Mouse (Mus musculus) thymus, adult 2 months (tissue): ENCODE results near the gene Nt5e. TPM values are rescaled to one million over a fixed set of nuclear protein-coding genes. Genes with fewer than 3 reads are reported as not detected.
"Not testable (repeated sequence)": the region's sequence is repeated elsewhere in the genome, so short reads cannot be mapped to it uniquely, and the experiment has no call there.

Source experiments
- DNase-seq: peaks from one replicate; pipeline ENCODE4 v3.0.0; 2021
- H3K27ac ChIP-seq: fragments of 200-500 bp; 2 replicates; pipeline ENCODE4 v1.5.1; 2012; ENCODE audit warnings: low read length, control low read depth; ENCODE audit not compliant: control insufficient read depth, insufficient read depth
- H3K27me3 ChIP-seq: fragments of 200-500 bp; 2 replicates; pipeline ENCODE4 v1.6.1; 2012; ENCODE audit warnings: mild to moderate bottlenecking, low read length, moderate library complexity, mixed read lengths; ENCODE audit not compliant: control insufficient read depth, insufficient read depth
- H3K36me3 ChIP-seq: fragments of 200-500 bp; 2 replicates; pipeline ENCODE4 v1.6.1; 2012; ENCODE audit warnings: mild to moderate bottlenecking, low read length, moderate library complexity; ENCODE audit not compliant: control insufficient read depth, insufficient read depth
- H3K4me1 ChIP-seq: fragments of 200-500 bp; replicated peaks from 2 replicates; pipeline ENCODE4 v1.6.1; 2012; ENCODE audit warnings: low read length; ENCODE audit not compliant: control insufficient read depth, insufficient read depth
- H3K4me3 ChIP-seq: fragments of 200-500 bp; 2 replicates; pipeline ENCODE4 v1.5.1; 2012; ENCODE audit warnings: mild to moderate bottlenecking, low read length, control low read depth, moderate library complexity; ENCODE audit not compliant: control insufficient read depth, insufficient read depth
- CTCF ChIP-seq: fragments of 200-500 bp; IDR thresholded peaks from 2 replicates; pipeline ENCODE4 v1.5.1; 2012; ENCODE audit warnings: mild to moderate bottlenecking, control low read depth, low read length, moderate library complexity, borderline replicate concordance; ENCODE audit not compliant: control insufficient read depth, poor library complexity, insufficient read depth; ENCODE audit errors: extremely low read depth
- POLR2A ChIP-seq: fragments of 200-500 bp; IDR thresholded peaks from 2 replicates; pipeline ENCODE4 v1.6.1; 2012; ENCODE audit warnings: mild to moderate bottlenecking, low read length, control low read depth, moderate library complexity; ENCODE audit not compliant: control insufficient read depth, poor library complexity, insufficient read depth; ENCODE audit errors: extremely low read depth
- WGBS: fragments of 180-500 bp; shearing (Covaris S2); methylation state at CpG from one replicate; pipeline ENCODE4 v1.1.7; 2018; 5-methylcytosine and 5-hydroxymethylcytosine counted together
- polyA plus RNA-seq: library from polyadenylated mRNA; depleted of rRNA; stranded (reverse); fragments of >200 nt; gene quantifications from 2 replicates; pipeline ENCODE4 v1.2.3, GENCODE M21; 2012

The Nt5e gene
- polyA plus RNA-seq, 1 experiment: 1.9 TPM

DNA sequence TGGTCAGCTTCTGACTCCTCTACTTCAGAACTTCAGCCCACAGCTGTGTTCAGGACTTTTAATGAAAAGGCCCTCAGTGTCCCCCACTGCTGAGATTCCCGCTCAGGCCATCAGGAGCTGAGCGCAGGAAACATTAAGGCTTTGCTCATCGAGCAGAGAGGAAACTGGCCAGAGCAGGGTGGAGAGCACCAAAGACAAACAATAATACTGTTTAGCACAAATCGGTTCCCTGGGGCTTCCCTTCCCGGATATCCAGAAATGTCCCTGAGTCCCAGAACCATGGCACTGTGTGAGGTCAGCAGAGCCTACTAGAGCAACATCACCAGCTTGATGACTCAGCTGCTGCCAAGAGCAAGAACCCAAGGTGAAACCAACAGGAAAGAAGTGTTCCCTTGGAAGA is 30.7 kb upstream of the Nt5e start:
- no peaks in the 10 kb centered on the region for H3K4me1 ChIP-seq
- no peaks in the 10 kb centered on the region for H3K36me3 ChIP-seq
- no peak overlapping the region for H3K4me3 ChIP-seq
- H3K27ac ChIP-seq: no peak overlapping the region
- H3K27me3 ChIP-seq: no peaks in the 10 kb centered on the region
- TF ChIP-seq POLR2A (no peak), CTCF (no peak)
- 58% methylated on average over 5 of the region's 5 CpGs for WGBS
- DNase-seq: no peak

DNA sequence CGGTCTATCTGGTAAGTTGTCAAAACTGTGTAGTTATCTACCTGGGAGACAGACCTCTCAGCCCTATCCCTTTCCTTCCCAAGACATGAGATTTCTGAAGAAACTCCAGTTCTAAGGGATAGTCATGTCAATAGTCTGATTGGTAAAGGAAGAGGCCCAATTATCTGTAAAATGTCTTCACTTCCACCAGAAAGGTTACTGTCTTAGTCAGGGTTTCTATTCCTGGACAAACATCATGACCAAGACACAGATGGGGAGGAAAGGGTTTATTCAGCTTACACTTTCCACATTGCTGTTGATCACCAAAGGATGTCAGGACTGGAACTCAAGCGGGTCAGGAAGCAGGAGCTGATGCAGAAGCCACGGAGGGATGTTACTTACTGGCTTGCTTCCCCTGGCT is 29.8 kb upstream of the Nt5e start:
- H3K4me1 ChIP-seq: not testable (repeated sequence)

DNA sequence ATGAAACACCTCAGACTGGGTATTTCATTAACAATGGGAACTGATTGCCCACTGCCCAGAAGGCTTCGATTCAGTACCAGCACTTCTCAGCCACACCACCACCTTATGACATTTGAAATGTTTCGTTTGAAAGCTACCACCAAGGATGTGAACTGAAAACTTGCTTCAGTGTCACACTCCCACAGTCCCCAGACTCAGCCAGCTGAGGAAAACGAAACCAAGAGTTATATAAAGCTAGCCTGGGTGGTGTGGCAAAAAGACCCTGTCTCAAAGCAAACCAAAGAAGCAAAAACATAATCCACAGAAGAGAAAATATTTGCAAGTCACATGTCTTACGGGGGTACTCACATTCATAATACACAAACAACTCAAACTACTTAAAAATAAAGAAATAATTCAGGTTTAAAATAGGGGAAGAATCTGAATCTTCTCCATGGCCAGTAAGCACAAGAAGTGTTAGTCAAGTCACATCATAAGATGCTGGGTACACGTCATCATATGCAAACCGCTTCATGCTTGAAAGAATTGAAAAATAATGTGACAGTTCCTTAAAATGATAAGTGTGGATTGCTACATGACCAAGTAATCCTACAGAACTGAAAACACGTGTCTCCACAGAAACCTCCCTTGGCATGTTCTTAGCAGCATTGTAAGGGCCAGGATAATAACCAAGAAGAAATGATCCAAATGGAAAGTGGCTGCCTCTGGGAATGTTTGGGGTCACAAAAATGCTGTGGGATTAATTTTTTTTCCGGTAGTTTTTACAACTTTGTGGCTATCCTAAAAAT is 28.9 kb upstream of the Nt5e start:
- TF ChIP-seq CTCF (no peak), POLR2A (no peak)
- Histone ChIP-seq H3K36me3 (no peaks in the 10 kb centered on the region), H3K4me1 (no peaks in the 10 kb centered on the region), H3K27ac (no peak overlapping the region), H3K4me3 (no peak overlapping the region), H3K27me3 (no peaks in the 10 kb centered on the region)
- DNase-seq: no peak
- WGBS: 83% methylated on average over 8 of the region's 8 CpGs

More for the DNA sequence above, 29.8 kb upstream of the Nt5e start:
- H3K36me3 ChIP-seq, H3K27me3 ChIP-seq, H3K27ac ChIP-seq, H3K4me3 ChIP-seq, DNase-seq: not testable (repeated sequence)
- WGBS: 89% methylated on average over 3 of the region's 3 CpGs

DNA sequence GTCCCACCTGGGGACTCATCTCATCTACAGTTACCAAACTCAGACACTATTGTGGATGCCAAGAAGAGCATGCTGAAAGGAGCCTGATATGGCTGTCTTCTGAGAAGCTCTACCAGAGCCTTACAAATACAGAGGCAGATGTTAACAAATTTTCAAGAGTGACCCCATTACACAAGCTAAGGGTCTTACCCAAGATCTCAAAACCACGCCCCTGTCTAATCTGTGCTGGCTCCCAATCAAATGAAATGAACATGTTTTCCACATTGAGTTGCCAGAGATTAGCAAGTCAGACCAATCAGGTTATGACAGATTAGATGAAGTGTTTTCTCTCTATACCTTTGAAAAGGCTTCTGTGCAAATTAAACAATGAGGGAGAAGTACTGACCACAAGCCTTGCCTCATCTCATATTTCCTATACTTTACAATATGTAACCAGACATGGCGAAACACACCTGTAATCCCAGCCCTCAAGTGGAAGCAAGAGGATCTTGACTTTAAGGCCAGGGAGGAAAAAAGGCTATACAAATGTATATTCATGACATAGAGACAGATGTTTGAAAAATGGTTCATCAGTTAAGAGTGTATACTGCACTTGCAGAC is 19.9 kb upstream of the Nt5e start:
- no peaks in the 10 kb centered on the region for H3K4me1 ChIP-seq
- no peak for DNase-seq
- H3K36me3 ChIP-seq: no peaks in the 10 kb centered on the region
- H3K4me3 ChIP-seq: no peak overlapping the region
- TF ChIP-seq POLR2A: no peak
- no peak for TF ChIP-seq CTCF
- H3K27me3 ChIP-seq: no peaks in the 10 kb centered on the region
- 89% methylated on average over 2 of the region's 2 CpGs for WGBS
- no peak overlapping the region for H3K27ac ChIP-seq

DNA sequence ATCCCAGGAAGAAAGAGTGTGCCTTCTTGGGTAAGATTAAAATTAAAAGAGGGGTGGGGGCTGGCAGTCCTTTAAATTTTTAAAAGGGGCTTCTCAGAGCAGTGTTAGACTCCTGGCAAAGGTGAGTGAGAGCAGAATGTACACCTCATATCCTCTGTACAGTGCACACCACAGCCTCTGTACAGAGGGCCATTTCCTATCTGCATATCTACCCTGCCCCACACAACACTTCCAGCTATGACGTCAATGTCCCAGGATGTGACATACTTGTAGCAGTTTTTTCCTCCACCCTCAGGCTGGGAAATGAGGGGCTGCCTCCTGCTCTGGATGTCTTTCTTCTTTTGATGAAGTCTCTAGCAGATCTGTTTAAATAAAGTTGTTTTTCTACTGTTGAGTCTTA is 17.9 kb upstream of the Nt5e start:
- WGBS: 52% methylated on average over 1 of the region's 1 CpGs
- no peaks in the 10 kb centered on the region for H3K36me3 ChIP-seq
- H3K4me3 ChIP-seq: no peak overlapping the region
- no peak for DNase-seq
- no peak overlapping the region for H3K27ac ChIP-seq
- no peak for TF ChIP-seq CTCF
- TF ChIP-seq POLR2A: no peak
- H3K27me3 ChIP-seq: no peaks in the 10 kb centered on the region
- no peaks in the 10 kb centered on the region for H3K4me1 ChIP-seq

DNA sequence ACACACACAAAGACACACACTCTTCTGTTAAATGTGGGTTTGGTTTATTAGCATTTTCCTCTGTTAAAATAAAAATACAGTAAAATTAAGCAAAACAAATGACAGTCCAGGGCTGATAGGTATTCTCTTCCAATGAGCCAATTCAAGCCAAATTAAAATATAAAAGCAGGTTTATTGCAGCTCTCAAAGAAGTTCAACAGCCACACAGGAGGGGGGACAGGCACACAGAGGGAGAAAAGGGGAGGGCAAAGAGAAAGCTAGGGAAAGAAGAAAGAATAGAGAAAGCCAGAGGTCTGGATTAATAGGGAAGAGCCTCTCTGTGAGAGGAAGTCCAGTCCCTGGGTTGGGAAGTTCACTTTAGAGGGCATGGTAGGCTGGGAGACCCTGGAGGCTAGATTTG is 7.8 kb upstream of the Nt5e start:
- no peak for DNase-seq
- Histone ChIP-seq H3K4me3 (no peak overlapping the region), H3K27me3 (no peaks in the 10 kb centered on the region), H3K27ac (no peak overlapping the region), H3K4me1 (no peaks in the 10 kb centered on the region), H3K36me3 (no peaks in the 10 kb centered on the region)
- TF ChIP-seq POLR2A (no peak), CTCF (no peak)

DNA sequence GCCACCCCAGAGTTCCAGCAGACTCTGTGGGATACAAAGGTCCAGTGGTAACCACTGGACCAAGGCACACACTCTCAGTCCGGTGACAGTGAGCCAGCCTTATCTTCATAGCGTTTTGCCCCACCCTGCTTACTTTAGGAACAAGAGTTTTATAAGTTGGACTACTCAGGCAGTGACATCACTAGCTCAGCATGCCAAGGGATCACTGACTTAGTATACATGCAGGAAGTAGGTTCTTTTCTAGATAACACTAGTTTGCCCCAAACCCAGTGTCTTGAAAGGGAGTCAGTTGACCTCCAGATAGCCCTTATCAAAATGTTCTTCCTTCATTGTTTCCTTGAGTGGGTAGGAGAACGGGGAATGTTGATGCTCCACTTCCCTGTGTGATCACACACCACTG is 2.4 kb upstream of the Nt5e start:
- peaks cover 6% of the 10 kb centered on the region; the same call in 1 of the 2 replicates for H3K4me1 ChIP-seq
- 93% methylated on average over 3 of the region's 3 CpGs for WGBS
- no peak for DNase-seq
- no peak overlapping the region for H3K4me3 ChIP-seq
- TF ChIP-seq CTCF (no peak), POLR2A (no peak)
- H3K27me3 ChIP-seq: peaks cover 8% of the 10 kb centered on the region
- no peaks in the 10 kb centered on the region for H3K36me3 ChIP-seq
- H3K27ac ChIP-seq: no peak overlapping the region
